Mouse (Mus musculus): ENCODE results near the gene 1700067K01Rik.

GRCm38 (mm10) chr8:84039050-84039449 is 37.7 kb downstream of the 1700067K01Rik start:
- no peak for TF ChIP-seq POLR2A (IDR thresholded peaks at IDR 0.05; ENCODE audit: borderline replicate concordance, control insufficient read depth, low read depth, low read length)
- TF ChIP-seq CTCF (IDR thresholded peaks at IDR 0.05; ENCODE audit: control insufficient read depth, insufficient read depth, low read length), result peak; percentile 61
